Mouse (Mus musculus): ENCODE data around the gene Sgsm1. TPM values are rescaled to one million over a fixed set of nuclear protein-coding genes. Genes with fewer than 3 reads are reported as not detected.

The Sgsm1 gene
- polyA plus RNA-seq, 1 experiment = not detected

DNA sequence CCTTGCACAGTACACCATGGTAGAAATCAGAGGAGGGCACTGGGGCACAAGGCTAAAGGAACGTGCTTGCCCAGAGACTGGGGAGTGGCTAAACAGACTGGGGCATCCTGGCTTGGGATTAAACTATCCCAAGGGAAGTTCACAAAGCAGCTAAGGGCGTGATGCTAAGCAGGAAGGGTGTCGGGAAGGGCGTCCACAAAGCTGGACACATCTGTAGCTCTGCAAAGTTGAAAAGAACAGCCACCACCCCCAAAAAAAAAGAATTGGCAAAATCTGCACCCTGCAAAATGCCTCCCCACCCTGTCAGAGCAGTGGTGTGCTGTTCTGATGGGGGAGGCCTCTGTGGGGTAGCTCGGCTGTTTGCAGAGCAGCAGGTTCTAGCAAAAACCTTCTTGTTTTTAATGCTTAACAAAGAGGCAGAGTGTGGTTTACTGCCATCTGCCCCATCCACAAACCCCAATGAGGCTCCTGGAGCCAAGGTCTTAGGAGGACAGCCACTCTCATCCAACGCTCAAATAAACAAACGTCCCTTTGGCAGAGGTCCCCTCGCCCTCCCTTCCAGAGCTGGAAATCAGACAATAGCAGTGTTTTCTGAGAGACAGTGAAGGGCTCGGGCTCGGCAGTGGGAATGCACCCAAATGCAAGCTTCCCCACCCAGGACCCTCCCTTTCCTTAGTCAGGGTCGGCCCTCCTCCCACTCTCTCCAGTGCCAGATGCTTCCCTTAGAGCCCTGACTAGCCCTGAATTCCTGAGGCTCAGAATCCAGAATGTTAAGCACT, 101.8 kb downstream of the Sgsm1 start:
- no peak for TF ChIP-seq CTCF (IDR thresholded peaks at IDR 0.05; ENCODE audit: control insufficient read depth, insufficient read depth, low read length)
- no peak for TF ChIP-seq POLR2A (IDR thresholded peaks at IDR 0.05; ENCODE audit: borderline replicate concordance, control insufficient read depth, low read depth, low read length)
- WGBS = 75% methylated on average over 11 of the region's 11 CpGs
- Histone ChIP-seq H3K4me1 (ENCODE audit: control insufficient read depth, insufficient read depth, low read length) (no peaks in the 10 kb centered on the region; the same call in 1 of the 2 replicates), H3K27ac (ENCODE audit: control insufficient read depth, insufficient read depth, low read depth, low read length, poor library complexity) (no peak overlapping the region), H3K4me3 (replicated peaks; ENCODE audit: control insufficient read depth, low read depth, low read length) (no peak overlapping the region)

DNA sequence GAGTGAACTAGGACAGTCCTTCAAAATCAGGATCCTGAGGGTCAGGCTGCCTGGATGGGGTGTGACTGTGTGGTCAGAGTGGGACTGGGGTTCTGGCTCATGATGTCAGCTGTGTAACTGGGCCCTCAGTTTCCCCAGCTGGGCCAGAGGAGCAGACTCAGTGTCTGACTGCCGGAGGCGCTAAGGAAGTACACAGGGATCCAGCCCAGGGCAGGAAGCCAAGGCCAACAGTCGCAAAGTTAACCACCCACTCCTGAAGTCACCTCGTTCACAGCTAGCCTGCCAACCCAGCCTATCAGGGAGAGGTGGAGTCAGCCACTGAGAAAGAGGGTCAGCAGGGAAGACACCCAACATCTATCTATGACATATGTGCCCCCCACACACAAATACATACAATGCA, 102.5 kb downstream of the Sgsm1 start:
- Histone ChIP-seq H3K27ac (ENCODE audit: control insufficient read depth, insufficient read depth, low read depth, low read length, poor library complexity) (no peak overlapping the region), H3K4me3 (replicated peaks; ENCODE audit: control insufficient read depth, low read depth, low read length) (no peak overlapping the region), H3K4me1 (ENCODE audit: control insufficient read depth, insufficient read depth, low read length) (no peaks in the 10 kb centered on the region; the same call in 1 of the 2 replicates)
- TF ChIP-seq CTCF (IDR thresholded peaks at IDR 0.05; ENCODE audit: control insufficient read depth, insufficient read depth, low read length) = no peak
- TF ChIP-seq POLR2A (IDR thresholded peaks at IDR 0.05; ENCODE audit: borderline replicate concordance, control insufficient read depth, low read depth, low read length) = no peak
- 10% methylated on average over 4 of the region's 4 CpGs for WGBS

DNA sequence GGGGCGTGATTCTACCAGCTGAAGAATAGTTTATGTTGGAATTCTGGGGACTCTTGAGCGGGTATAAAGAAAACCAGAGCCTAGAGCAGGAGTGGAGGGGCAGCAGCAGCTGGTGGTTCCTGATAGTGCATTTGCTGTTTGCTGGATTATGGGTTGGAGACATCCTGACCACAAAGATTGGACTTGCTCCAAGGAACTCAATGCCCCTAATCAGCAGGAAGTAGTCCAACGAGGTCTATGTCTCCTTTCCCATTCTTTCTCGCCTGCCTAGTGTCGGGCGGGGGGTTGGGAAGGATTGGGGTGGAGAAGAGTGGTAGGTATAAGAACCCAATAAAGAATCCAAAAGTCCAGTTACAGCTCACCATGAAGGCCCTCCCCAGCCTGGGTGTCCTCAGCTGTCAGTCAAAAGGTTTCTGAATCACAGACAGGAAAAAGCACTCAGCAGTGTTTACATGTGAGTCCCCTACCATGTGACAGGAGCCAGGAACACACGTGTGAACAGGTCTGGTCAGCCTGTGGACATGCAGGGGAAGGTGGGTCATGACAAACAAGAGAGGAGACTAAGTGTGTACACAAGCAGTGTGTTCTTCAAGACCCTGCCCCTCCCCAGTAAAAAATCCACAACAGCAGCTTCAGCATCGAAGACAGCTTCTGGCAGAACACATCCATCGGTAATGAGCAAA, 103.8 kb downstream of the Sgsm1 start:
- Histone ChIP-seq H3K4me3 (replicated peaks; ENCODE audit: control insufficient read depth, low read depth, low read length) (no peak overlapping the region), H3K27ac (ENCODE audit: control insufficient read depth, insufficient read depth, low read depth, low read length, poor library complexity) (no peak overlapping the region), H3K4me1 (ENCODE audit: control insufficient read depth, insufficient read depth, low read length) (no peaks in the 10 kb centered on the region; the same call in 1 of the 2 replicates)
- 35% methylated on average over 9 of the region's 9 CpGs for WGBS
- TF ChIP-seq CTCF (IDR thresholded peaks at IDR 0.05; ENCODE audit: control insufficient read depth, insufficient read depth, low read length) (no peak), POLR2A (IDR thresholded peaks at IDR 0.05; ENCODE audit: borderline replicate concordance, control insufficient read depth, low read depth, low read length) (no peak)

DNA sequence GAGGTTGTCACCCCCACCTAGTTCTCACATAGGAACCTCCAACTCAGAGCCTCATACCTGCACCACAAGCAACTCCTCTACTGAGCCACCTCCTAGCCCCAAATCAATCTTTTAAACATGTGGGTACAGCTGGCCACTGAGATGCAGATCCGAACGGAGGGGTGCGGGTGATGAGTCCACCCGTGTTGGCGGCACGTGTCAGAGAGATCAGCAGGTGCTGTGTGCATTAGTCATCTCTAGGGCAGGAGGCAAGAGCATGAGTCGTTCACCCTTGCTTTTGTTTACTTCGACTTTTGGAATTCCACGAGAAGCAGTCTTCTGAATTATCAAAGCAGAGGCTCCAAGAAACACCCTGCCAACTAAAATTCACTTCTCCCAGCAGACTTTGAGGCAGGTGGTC, 106.4 kb downstream of the Sgsm1 start:
- Histone ChIP-seq H3K27ac (ENCODE audit: control insufficient read depth, insufficient read depth, low read depth, low read length, poor library complexity) (no peak overlapping the region), H3K4me3 (replicated peaks; ENCODE audit: control insufficient read depth, low read depth, low read length) (no peak overlapping the region), H3K4me1 (ENCODE audit: control insufficient read depth, insufficient read depth, low read length) (no peaks in the 10 kb centered on the region; the same call in 1 of the 2 replicates)
- 88% methylated on average over 9 of the region's 9 CpGs for WGBS
- TF ChIP-seq POLR2A (IDR thresholded peaks at IDR 0.05; ENCODE audit: borderline replicate concordance, control insufficient read depth, low read depth, low read length) = no peak
- TF ChIP-seq CTCF (IDR thresholded peaks at IDR 0.05; ENCODE audit: control insufficient read depth, insufficient read depth, low read length) = no peak

DNA sequence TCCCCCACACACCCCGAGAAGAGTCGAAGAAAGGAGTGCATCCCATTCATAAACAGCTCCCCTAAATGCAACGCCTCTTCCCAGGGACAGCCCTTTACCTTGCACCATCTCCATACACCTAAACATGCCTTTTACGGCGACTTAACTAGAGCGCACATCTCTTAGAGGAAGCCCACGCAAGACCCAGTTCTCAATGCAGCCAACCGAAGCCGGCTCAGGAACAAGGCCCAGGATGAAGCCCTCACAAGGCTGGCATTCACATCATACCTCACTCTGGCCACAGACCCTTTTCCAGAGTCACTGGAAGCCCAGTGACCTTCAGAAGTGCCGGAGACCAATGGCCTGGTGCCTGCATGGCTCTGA, 110.8 kb downstream of the Sgsm1 start:
- TF ChIP-seq CTCF (IDR thresholded peaks at IDR 0.05; ENCODE audit: control insufficient read depth, insufficient read depth, low read length) = no peak
- no peak for TF ChIP-seq POLR2A (IDR thresholded peaks at IDR 0.05; ENCODE audit: borderline replicate concordance, control insufficient read depth, low read depth, low read length)
- H3K27ac ChIP-seq (ENCODE audit: control insufficient read depth, insufficient read depth, low read depth, low read length, poor library complexity) = no peak overlapping the region
- no peaks in the 10 kb centered on the region; the same call in 1 of the 2 replicates for H3K4me1 ChIP-seq (ENCODE audit: control insufficient read depth, insufficient read depth, low read length)
- 82% methylated on average over 10 of the region's 10 CpGs for WGBS
- no peak overlapping the region for H3K4me3 ChIP-seq (replicated peaks; ENCODE audit: control insufficient read depth, low read depth, low read length)

DNA sequence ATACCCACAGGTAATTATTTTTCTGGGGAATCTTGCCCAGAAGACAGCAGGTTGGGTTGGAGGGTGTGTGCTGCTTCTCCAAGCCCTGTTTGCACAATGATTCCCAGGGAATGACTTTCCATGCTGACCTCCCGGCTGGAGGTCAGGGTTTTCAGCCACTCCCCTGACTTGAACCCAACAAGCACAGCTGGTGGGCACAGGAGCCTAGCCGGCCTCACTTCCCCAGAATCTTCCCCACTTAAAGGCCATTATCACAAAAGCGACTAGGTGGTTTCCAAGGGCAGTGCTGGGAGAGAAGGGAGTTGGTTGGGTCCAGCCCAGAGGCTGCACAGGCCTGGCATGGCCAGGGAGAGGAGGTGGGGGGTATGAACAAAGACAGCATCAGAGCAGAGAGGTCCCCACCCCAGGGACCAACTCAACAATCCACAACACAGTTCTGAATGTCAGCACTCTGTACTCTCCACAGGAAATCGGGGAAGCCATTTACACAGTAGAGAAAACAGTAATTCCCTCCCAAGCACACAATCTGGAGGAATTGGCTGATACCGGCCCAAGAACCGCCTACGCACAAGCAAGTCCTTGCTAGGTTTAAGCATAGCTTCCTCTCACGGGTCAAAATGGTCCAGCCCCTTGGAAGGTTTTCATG, 111.3 kb downstream of the Sgsm1 start:
- TF ChIP-seq CTCF (IDR thresholded peaks at IDR 0.05; ENCODE audit: control insufficient read depth, insufficient read depth, low read length) (no peak), POLR2A (IDR thresholded peaks at IDR 0.05; ENCODE audit: borderline replicate concordance, control insufficient read depth, low read depth, low read length) (no peak)
- Histone ChIP-seq H3K4me1 (ENCODE audit: control insufficient read depth, insufficient read depth, low read length) (no peaks in the 10 kb centered on the region; the same call in 1 of the 2 replicates), H3K4me3 (replicated peaks; ENCODE audit: control insufficient read depth, low read depth, low read length) (no peak overlapping the region), H3K27ac (ENCODE audit: control insufficient read depth, insufficient read depth, low read depth, low read length, poor library complexity) (no peak overlapping the region)
- WGBS = 76% methylated on average over 8 of the region's 8 CpGs

DNA sequence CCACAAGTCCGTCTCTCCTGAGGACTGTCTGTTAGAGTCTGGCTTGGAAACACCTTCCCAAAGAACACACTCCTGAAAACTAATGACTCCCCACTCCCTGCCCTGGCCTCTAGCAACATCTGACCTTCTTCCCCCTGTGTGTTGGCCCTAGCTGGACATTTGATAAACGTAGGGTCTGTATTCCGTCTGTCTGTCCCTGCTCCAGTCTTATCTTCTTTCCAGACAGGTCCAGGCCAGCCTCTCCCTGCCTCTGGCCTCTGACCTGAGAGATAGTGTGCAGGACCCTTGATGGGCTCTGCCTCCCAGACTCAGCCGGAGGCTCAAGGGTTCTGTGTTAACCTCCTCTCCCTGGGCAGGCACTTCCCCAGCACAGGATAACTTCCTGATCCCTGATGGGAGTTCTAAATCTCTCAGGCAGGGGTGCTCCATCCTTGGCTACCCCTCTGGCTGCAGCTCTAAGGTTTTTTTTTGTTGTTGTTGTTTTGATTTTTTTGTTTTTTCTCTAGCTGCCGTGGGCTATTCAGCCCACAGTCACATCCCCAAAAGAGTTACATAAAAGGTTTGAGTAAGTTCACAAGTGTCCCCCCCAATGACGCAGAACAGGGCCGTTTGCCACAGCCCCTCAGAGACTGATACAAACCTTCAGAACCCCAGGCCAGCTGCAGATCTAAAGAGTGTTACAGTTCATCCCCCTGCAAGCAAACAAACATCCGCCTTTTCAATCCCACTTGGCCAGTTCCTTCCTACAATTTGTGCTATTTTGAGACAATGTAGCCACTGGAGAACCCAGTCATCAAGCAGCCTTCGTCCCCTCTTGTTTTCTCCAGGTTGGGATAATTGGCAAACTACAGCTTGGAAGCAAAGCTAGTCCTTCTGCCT, 113.4 kb downstream of the Sgsm1 start:
- TF ChIP-seq POLR2A (IDR thresholded peaks at IDR 0.05; ENCODE audit: borderline replicate concordance, control insufficient read depth, low read depth, low read length) = no peak
- no peak overlapping the region for H3K27ac ChIP-seq (ENCODE audit: control insufficient read depth, insufficient read depth, low read depth, low read length, poor library complexity)
- no peak overlapping the region for H3K4me3 ChIP-seq (replicated peaks; ENCODE audit: control insufficient read depth, low read depth, low read length)
- H3K4me1 ChIP-seq (ENCODE audit: control insufficient read depth, insufficient read depth, low read length) = no peaks in the 10 kb centered on the region; the same call in 1 of the 2 replicates
- WGBS = 67% methylated on average over 9 of the region's 9 CpGs
